8 mouse cellular contexts compared by ENCODE assay signal in the genomic region with DNA sequence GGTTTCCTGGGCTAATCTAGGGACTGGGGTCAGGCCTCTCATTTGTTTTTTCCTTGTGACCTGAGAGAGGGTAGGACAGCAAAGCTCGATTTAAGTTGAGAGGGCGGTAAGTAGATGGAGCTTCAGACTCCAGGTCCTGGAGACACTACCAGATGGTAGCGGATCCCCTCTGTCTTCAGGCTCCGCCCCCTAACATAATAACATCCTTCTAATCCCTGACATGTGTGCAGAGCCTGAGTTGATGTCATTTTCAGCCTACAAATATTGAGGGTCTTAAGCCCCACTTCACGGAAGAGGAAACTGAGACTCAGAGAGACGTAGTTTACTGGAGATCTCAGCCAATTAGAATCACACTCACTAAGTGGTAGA. TPM values are rescaled to one million over a fixed set of nuclear protein-coding genes. Genes with fewer than 3 reads are reported as not detected.
DNase-seq lines count a peak whose midpoint lies in the region; ATAC-seq and TF ChIP-seq lines count a peak whose summit lies in the region.

No protein-coding gene starts in this region.

- H3K36me3 ChIP-seq in kidney, adult 2 months (ENCODE audit: control insufficient read depth, insufficient read depth, low read length) = peaks cover 5% of the 10 kb centered on the region; the same call in 1 of the 2 replicates
- peaks cover 24% of the 10 kb centered on the region for H3K36me3 ChIP-seq in hindbrain, embryonic 13.5 days
- H3K36me3 ChIP-seq in midbrain, embryonic 13.5 days = peaks cover 21% of the 10 kb centered on the region

- H3K27me3 ChIP-seq in kidney, adult 2 months (replicated peaks; ENCODE audit: control insufficient read depth, insufficient read depth, low read length) = no peaks in the 10 kb centered on the region
- peaks cover 6% of the 10 kb centered on the region for H3K27me3 ChIP-seq in hindbrain, embryonic 13.5 days
- H3K27me3 ChIP-seq in midbrain, embryonic 13.5 days = peaks cover 2% of the 10 kb centered on the region; the same call in 1 of the 2 replicates

- peak overlapping the region; percentile 96 for H3K27ac ChIP-seq in kidney, adult 2 months (ENCODE audit: insufficient read depth, low read depth, low read length)
- peak overlapping the region; percentile 34; the same call in 1 of the 2 replicates for H3K27ac ChIP-seq in bone marrow macrophage, adult 2 months (ENCODE audit: insufficient read depth, low read depth, low read length)
- peak overlapping the region; percentile 100 for H3K27ac ChIP-seq in hindbrain, embryonic 13.5 days
- H3K27ac ChIP-seq in midbrain, embryonic 13.5 days = peak overlapping the region; percentile 99

- peak; percentile 9 for ATAC-seq in hindbrain, embryonic 13.5 days (ENCODE audit: low FRiP score)
- ATAC-seq in midbrain, embryonic 13.5 days = peak; percentile 36

- H3K4me1 ChIP-seq in kidney, adult 2 months (ENCODE audit: control insufficient read depth, insufficient read depth, low read length) = peaks cover 21% of the 10 kb centered on the region; the same call in 1 of the 2 replicates
- H3K4me1 ChIP-seq in bone marrow macrophage, adult 2 months (ENCODE audit: control insufficient read depth, insufficient read depth, low read length) = peaks cover 15% of the 10 kb centered on the region
- H3K4me1 ChIP-seq in hindbrain, embryonic 13.5 days (replicated peaks) = peaks cover 65% of the 10 kb centered on the region
- H3K4me1 ChIP-seq in midbrain, embryonic 13.5 days (replicated peaks) = peaks cover 61% of the 10 kb centered on the region

- H3K4me2 ChIP-seq in hindbrain, embryonic 13.5 days = peak overlapping the region; percentile 84
- H3K4me2 ChIP-seq in midbrain, embryonic 13.5 days (replicated peaks) = peak overlapping the region; percentile 79

- H3K9me3 ChIP-seq in hindbrain, embryonic 13.5 days = no peaks in the 10 kb centered on the region
- H3K9me3 ChIP-seq in midbrain, embryonic 13.5 days = no peaks in the 10 kb centered on the region

- no peak for DNase-seq in kidney, adult 2 months
- no peak for DNase-seq in kidney, postnatal 25 days
- DNase-seq in layer of hippocampus, adult 8-10 months (ENCODE audit: low spot score in 2 of 2) = no peak
- no peak for DNase-seq in layer of hippocampus, adult 9-11 months
- DNase-seq in gastrocnemius, adult 8-10 months (ENCODE audit: low spot score in 2 of 2) = no peak

- TF ChIP-seq CTCF in kidney, adult 2 months (conservative IDR thresholded peaks at IDR 0.05; ENCODE audit: insufficient read depth, insufficient read length, low read depth, low read length) = no peak
- no peak for TF ChIP-seq CTCF in bone marrow macrophage, adult 2 months (IDR thresholded peaks at IDR 0.05; ENCODE audit: low read depth, low read length)

- no peak for TF ChIP-seq POLR2A in kidney, adult 2 months (IDR thresholded peaks at IDR 0.05; ENCODE audit: low read depth, low read length)
- no peak for TF ChIP-seq POLR2A in bone marrow macrophage, adult 2 months (IDR thresholded peaks at IDR 0.05; ENCODE audit: borderline replicate concordance, low read depth, low read length)

- WGBS in kidney, adult 2 months = 14% methylated on average over 6 of the region's 6 CpGs
- 23% methylated on average over 6 of the region's 6 CpGs for WGBS in hindbrain, embryonic 13.5 days
- 14% methylated on average over 6 of the region's 6 CpGs for WGBS in midbrain, embryonic 13.5 days

- peak overlapping the region; percentile 94 for H3K9ac ChIP-seq in hindbrain, embryonic 13.5 days
- H3K9ac ChIP-seq in midbrain, embryonic 13.5 days (replicated peaks) = peak overlapping the region; percentile 93

- peak overlapping the region; percentile 80 for H3K4me3 ChIP-seq in kidney, adult 2 months (ENCODE audit: insufficient read depth, low read depth, low read length)
- H3K4me3 ChIP-seq in bone marrow macrophage, adult 2 months (ENCODE audit: insufficient read depth, low read length) = peak overlapping the region; percentile 76
- peak overlapping the region; percentile 65 for H3K4me3 ChIP-seq in hindbrain, embryonic 13.5 days
- H3K4me3 ChIP-seq in midbrain, embryonic 13.5 days (replicated peaks) = peak overlapping the region; percentile 68

RNA-seq across cellular contexts. Expression of a gene that starts 1.5 kb away (rescaled TPM):
- polyA plus RNA-seq in kidney, adult 2 months (2012; rRNA removed) = 141 and 143 TPM in 2 replicates
- 60.0 and 63.1 TPM in 2 replicates for polyA plus RNA-seq in bone marrow macrophage, adult 2 months (2012; ENCODE audit: insufficient read depth, insufficient read length, missing spikeins)
- polyA plus RNA-seq in hindbrain, embryonic 13.5 days (2015; fragmentation: Nextera tagmentation; extraction: Ambion mirVana) = 125 and 126 TPM in 2 replicates
- polyA plus RNA-seq in midbrain, embryonic 13.5 days (2015; fragmentation: Nextera tagmentation; extraction: Ambion mirVana) = 118 and 131 TPM in 2 replicates
- 100 to 1,000 TPM; 108 to 119 (median 111) TPM for total RNA-seq in layer of hippocampus, adult 8-10 months (2022)
- 100 to 1,000 TPM; 238 to 367 (median 290) TPM for total RNA-seq in gastrocnemius, adult 8-10 months (2022)

RNA-seq across cellular contexts. Expression of a gene that starts 25.1 kb away (rescaled TPM):
- 40.0 and 40.1 TPM in 2 replicates for polyA plus RNA-seq in kidney, adult 2 months (2012; rRNA removed)
- 36.7 and 41.7 TPM in 2 replicates for polyA plus RNA-seq in bone marrow macrophage, adult 2 months (2012; ENCODE audit: insufficient read depth, insufficient read length, missing spikeins)
- 52.1 and 53.6 TPM in 2 replicates for polyA plus RNA-seq in hindbrain, embryonic 13.5 days (2015; fragmentation: Nextera tagmentation; extraction: Ambion mirVana)
- polyA plus RNA-seq in midbrain, embryonic 13.5 days (2015; fragmentation: Nextera tagmentation; extraction: Ambion mirVana) = 51.8 and 54.5 TPM in 2 replicates
- total RNA-seq in layer of hippocampus, adult 8-10 months (2022) = 10 to 100 TPM; 27.7 to 32.6 (median 30.2) TPM
- 10 to 100 TPM; 19.4 to 26.7 (median 21.5) TPM for total RNA-seq in gastrocnemius, adult 8-10 months (2022)

Comparison
In these comparisons a context has a peak if more than half of its experiments do, and no peak if none do; other contexts are left out.
1. H3K27ac ChIP-seq: peak in every context shown above with its lines; median percentile 100 in hindbrain, embryonic 13.5 days; 99 in midbrain, embryonic 13.5 days; 96 in kidney, adult 2 months; 34 in bone marrow macrophage, adult 2 months.